Mouse (Mus musculus): ENCODE measurements around the gene Tbc1d22a. TPM values are rescaled to one million over a fixed set of nuclear protein-coding genes. Genes with fewer than 3 reads are reported as not detected.

The Tbc1d22a gene
- total RNA-seq, 1 experiment from 2014 or later = 15.7 TPM

DNA sequence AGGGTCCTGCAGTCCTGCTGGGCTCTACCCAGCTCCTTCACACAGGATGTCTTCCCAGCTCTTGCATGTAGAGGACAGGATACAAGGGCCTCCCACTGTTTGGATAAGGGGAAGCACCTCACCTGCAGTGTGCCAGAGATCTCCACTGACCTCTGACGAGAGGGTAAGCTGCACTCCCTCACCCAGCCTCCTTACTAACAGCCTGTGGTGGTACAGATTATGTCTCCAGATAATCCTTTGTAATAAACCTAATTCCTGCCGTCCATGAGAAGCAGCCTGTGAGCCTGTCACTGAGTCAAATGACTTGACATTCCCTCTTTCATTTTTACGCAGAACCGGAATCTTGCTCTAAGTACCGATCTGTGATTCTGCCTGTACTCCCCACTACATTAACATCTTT, 260.7 kb downstream of the Tbc1d22a start:
- ATAC-seq (replicated peaks; ENCODE audit: low read depth, poor library complexity, severe bottlenecking) = no peak

DNA sequence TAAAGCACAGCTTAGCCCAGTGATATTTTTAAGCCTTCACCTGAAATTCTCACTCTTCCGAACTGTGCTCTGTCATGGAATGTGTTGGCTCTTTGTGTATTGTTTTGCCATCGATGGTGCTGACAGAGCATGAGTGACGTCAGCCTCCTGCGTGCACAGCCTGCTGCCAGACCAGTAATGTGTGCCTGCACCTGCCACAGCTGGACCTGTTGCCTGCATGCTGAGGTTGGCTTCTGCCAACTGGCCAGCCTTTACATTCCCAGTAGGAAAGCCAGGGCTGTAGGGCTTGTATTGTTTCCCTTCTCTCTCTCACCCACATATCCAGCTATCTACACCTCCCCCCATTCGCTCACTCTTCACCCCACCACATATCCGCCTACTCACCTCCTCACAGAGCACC, 262.2 kb downstream of the Tbc1d22a start:
- ATAC-seq (replicated peaks; ENCODE audit: low read depth, poor library complexity, severe bottlenecking) = no peak

DNA sequence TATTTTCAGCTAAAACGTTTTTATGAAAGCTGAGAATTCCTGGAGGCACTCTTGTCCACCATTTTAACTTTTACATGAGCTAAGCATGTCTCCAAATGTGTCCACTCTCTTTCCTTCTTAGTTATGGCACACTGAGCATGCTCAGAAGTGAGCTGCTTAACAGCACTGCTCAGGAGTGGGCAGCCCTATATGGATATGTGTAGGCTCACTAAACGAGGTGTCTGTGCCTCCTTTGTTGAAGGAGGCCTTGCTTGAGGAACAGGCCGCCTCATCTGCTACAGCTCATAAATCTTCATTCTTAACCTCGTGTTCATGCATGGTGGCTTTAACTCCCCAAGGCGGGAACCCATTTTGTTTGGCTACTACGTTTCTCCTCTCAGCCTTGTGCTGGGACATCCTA, 262.8 kb downstream of the Tbc1d22a start:
- no peak for ATAC-seq (replicated peaks; ENCODE audit: low read depth, poor library complexity, severe bottlenecking)

DNA sequence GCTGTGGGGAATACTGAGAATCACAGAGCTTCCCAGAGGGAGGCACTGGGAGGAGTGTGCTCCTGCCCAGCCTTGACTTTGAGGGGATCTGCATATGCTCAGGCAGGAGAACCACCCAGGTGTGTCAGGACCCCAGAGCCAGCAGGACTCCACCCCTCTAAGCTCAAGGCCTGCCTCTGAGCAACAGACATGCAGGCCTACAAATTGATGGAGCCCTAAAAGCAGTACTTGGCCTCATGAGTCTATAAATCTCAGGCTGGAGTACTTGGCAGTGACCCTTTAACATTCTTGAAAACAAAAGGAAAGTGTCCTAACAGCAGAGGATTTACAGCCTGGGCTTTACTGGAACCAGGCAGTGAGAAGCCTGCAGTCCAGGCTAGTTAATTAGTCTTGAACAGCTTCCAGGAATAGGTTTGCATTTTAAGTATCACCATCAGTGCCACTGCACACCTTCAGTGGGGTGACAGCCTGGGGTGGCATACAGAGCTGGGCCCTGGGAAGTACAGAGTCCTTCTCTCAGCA, 263.3 kb downstream of the Tbc1d22a start:
- no peak for ATAC-seq (replicated peaks; ENCODE audit: low read depth, poor library complexity, severe bottlenecking)

DNA sequence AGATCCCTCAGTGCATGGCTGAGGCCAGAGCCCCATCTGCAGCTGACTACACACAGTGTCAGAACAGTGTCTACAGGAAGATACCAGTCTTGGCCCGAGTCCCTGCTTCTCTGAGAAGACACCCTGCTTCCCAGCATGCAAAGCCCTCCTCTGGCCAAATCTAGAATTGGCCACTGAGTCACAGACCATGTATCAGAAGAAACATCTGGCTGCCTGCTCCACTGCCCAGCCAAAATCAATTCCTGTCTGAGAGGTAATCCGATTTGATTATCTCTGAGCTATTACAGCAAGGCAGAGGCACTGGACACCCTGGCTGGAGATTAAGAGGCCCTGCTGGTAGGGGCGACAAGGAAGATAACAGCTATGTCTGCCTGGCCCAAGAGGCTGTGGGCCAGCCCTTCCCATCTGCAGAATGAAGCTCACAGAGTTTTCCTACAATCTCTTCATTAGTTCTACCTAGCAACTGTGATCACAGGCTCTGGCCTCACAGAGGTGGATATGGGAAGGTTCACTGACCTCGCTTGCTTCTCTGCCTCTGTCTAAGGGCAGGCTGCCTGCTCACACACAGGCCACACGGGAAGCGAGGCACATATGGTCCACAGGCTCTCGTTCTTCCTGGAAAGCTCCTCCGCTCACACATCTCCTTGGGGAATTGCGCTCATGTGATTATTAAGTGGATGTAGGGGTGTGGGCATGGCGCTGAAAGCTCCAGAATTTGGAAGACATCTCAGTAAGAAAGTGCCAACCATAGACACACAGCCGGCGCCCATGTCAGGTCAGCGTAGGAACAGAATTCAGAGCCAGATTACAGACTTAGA, 264.6 kb downstream of the Tbc1d22a start:
- ATAC-seq (replicated peaks; ENCODE audit: low read depth, poor library complexity, severe bottlenecking) = no peak

DNA sequence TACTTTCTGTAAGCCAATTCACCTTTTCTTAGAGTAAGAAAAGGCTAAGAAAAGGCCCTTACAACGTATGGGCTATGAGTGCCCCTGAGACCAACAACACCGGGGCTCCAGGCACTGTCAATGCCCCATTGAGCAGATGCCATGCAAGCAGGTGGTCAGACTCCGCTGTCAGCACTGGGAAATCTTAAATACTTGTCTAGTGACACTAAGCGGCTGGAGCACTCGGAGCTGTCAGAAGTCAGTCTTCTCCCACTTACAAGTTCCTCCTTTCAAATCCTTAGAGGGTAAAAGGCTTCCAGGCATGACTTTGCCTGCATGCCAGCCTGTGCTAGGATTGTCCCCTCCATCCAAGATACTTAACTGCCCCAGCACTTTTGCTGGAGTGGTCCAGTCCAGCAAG, 268.1 kb downstream of the Tbc1d22a start:
- ATAC-seq (replicated peaks; ENCODE audit: low read depth, poor library complexity, severe bottlenecking) = no peak

DNA sequence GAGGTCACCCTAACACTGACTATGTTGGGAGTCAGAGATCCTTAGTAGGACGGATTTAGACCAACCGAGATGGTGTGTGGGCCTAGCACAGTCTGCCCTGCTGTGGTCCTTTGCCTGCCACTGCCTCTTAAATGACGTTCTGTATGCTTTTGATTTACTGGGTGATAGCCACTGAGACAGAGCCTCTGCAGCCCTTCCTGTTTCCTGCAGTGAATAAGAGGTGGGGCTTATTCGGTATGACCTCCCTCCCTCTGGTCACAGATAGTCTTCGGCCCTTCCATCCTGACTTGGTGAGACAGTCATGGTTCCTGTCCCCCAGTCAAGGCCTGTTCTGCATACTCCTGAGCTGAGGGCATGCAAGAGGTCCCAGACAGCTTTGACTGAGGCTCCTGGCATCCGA, 271.6 kb downstream of the Tbc1d22a start:
- peak; percentile 60 for ATAC-seq (replicated peaks; ENCODE audit: low read depth, poor library complexity, severe bottlenecking)

DNA sequence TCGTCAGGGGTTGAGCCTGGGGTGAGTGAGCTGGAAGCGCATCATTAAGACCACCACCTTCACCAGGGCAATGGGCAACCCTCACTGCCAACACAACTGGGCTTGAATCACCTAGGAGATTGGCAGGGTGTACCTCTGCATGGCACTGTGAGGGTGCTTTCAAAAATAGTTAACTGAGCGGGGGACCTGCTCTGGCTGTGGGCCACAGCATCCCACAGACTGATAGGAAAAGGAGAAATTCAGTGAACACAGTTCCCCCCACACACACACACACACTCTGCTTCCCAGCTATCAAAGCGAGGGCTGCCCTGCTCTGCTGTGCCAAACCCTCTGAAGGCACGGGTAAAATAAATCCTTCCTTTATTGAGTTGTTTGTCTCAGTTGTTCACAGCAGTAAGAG, 273.1 kb downstream of the Tbc1d22a start:
- ATAC-seq (replicated peaks; ENCODE audit: low read depth, poor library complexity, severe bottlenecking) = no peak

DNA sequence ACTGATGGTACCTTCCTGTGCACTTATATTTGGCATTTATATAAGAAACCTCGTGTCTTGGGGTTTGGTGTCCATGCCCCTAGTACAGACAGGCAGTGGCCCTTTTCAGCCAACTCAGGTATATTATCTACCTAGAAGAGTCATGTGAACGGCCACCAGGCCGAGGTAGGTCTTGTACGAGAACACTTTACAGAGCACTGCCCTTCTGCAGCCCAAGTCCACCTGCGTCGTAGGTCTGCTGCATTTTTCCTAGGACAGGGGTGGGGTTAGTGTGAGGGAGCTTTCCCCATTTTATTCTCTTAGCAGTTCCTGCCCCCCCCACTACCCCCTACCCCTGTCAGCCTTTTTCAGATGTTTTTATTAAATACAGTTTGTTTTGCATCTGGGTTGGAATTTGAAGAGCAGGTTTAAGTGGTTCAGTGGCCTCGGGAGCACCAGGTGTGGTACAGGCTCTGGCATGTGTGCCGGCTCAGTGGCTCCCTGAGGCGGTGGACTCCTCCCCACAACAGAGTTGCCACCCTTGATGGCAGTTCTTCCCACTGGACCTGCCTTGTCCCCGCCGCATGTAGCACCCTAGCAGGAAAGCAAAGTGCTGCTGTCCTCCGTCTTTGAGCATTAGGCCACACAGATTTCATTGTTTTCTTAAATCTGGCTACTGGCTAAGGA, 277.3 kb downstream of the Tbc1d22a start:
- ATAC-seq (replicated peaks; ENCODE audit: low read depth, poor library complexity, severe bottlenecking) = no peak

DNA sequence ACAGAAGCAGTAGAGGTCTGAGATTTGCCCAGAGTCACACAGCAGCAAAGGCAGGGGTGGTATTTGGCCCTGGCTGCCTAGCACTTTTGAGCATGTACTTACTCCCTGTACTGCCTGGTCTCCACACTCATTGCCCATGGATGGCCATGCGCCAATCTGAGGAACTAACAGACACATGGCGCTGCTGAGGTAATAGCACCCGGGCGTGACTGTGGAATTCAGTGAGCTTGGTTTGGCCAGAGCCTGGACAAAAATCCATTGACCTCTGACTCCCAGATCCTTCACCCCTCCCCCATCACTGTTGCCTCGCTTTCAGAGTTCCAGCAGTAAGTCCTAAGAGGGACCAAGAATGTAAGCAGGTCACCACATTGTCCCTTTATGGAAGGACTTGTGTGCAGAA, 278.4 kb downstream of the Tbc1d22a start:
- no peak for ATAC-seq (replicated peaks; ENCODE audit: low read depth, poor library complexity, severe bottlenecking)

DNA sequence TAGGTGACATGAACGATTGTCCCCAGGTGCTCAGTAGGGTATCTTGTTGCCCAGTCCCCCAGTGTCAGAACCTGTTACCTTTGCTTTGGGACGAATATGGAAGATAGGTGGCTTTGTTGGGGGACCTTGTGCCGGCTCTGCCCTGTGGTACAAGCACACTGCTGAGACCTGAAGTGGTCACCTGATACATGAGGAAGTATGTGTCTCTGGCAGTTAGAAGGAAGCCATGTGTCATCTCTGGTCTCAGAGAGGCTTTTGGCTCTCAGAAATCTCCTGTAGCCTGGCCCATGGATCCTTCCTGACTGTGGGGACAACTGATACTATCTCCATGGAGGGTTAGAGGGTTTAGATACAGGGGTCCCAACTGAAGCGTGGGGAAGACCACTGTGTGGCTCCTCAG, 281.9 kb downstream of the Tbc1d22a start:
- 0 out of 2 replicates have a peak, but pooled peaks have one; percentile 66 for ATAC-seq (replicated peaks; ENCODE audit: low read depth, poor library complexity, severe bottlenecking)

DNA sequence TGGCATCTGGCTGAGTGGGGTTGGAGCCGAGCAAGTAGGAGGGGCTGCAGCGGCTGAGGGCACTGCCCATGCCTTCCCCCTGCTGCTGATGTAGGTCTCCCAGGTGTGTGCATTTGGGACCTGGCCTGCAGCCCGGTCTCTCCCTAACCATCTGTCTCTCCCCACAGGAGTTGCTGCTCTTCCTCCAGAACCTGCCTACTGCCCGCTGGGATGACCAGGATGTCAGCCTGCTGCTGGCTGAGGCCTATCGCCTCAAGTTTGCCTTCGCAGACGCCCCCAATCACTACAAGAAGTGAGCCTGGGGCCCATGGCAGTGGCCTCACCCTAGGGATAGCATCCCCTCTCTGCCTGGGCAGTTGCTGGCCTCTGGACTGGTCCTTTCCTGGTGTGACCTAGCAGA, 282.4 kb downstream of the Tbc1d22a start:
- no peak for ATAC-seq (replicated peaks; ENCODE audit: low read depth, poor library complexity, severe bottlenecking)

DNA sequence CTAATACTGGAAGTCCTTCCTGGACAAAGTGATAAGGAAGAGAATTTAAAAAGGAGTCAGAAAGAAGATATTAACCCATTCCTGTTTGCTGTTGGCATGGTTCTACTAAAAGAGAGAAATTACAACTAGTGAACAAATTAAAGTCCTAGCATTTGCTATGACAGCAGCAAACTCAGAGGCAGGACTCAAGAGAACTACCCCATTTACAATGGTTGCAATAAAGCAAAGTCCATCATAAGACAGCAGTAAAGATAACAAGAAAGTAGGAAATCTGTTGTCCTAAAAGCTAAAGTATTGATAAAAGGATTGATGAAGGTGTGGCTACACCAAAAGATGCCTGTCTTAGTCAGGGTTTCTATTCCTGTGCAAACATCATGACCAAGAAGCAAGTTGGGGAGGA, 286.3 kb downstream of the Tbc1d22a start:
- ATAC-seq (replicated peaks; ENCODE audit: low read depth, poor library complexity, severe bottlenecking) = no peak

DNA sequence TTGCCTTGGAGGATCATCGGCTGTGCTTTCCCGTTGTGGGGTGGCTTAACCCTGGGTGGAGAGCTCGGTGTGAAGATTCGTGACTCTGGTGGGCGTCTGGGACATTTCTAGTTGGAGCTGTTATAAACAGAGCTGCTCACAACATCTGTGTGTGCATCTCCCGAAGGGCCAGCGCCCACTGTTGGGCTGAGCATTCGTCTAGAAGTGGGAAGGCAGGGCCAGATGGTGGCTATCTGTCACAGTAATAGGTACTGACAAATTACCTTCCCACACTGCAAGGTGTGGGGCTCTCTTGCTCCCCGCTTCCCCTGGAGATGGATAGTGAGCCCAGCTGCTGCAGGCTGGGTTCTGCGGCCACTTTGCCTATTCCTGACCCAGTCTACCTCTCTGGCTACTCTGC, 289.2 kb downstream of the Tbc1d22a start:
- ATAC-seq (replicated peaks; ENCODE audit: low read depth, poor library complexity, severe bottlenecking) = no peak

DNA sequence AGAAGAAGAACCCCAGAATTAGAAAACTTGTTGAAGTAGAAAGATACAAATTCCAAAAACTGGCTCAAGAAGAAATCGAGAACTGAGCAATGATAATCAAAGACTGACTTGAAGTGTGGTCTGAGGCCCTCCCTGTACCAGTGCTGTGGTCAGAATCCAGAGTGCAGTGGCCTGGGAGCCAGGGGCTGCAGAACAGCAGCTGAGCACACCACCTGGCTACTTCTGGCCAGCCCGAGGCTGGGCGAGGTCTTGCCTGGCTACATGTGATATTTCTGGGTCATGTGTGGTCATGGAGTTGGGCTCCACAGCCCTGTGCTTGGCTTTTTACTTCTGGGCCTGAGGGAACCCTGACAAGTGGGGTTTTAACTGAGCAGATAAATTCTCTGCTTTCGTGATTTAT, 292.4 kb downstream of the Tbc1d22a start:
- ATAC-seq (replicated peaks; ENCODE audit: low read depth, poor library complexity, severe bottlenecking) = no peak

DNA sequence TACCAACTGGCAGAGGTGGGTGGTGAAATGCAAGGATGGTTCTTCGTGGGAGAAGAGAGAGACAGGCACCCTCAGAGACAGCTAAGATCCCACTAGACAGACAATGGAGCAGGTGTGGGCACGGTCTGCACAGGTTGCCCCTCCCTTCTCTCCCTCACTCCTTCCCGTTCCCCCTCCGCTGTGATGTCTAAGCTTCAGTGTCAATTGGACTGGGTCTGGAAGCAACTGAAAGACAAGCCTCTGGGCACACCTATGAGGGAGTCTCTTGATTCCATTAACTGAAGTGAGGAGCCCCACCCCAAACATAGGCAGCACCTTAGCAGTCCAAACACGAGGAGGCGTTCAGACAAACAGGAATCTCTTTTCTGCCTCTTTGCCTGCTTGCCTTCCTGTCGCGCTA, 293.3 kb downstream of the Tbc1d22a start:
- no peak for ATAC-seq (replicated peaks; ENCODE audit: low read depth, poor library complexity, severe bottlenecking)

DNA sequence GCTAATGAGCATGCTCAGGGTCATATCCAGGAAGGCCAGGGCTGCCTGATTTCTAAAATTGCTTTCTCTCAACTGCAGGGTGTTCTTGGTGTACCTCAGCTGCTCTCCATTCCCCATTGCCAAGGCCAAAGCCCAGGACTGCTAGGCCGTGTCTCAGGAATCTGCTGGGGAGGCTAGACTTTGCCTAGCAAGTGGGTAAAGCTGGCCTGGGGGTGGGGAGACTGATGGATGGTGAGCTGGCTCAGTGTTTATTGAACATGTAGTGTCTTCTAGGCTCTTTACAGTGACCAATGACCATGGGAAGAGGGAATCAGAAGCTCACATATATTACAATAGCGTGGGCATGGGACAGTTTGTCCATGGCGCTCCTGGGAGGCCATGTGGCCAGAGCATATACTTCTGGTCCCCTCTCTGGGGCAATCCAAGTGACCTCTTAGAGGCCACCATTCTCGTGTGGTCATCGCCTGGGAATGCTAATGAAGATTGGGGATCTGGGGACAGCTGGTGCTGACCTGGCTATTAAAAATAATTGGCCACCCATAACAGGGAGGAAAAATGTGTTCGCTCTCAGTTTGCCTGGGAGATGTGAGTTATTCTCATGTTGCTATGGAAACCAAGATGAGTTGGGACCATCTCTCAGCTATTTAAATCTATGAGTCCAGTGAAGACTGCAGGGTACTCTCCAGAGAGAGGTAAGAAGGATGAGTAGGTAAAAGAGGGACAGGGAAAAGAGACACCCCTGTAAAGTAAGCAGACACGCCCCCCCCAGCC, 294.3 kb downstream of the Tbc1d22a start:
- ATAC-seq (replicated peaks; ENCODE audit: low read depth, poor library complexity, severe bottlenecking) = no peak

DNA sequence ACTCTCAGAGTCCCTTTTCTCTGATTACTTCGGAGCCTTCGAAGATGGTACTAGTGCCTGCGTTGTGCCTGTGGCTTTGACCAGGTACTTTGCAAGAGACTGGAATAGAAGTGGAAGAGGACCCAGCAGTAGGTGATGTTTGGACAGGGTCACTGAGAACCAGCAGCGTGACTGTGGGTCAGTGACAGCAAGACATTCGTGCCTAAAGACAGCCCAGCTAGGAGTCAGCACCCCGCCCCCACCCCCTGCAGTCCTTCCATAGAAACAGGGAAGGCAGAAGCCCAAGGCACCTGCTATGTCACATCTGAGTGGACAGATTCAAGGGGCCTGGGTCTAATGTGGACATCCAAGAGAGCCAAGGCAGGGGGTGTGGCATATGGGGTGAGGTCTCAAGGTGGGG, 295.3 kb downstream of the Tbc1d22a start:
- no peak for ATAC-seq (replicated peaks; ENCODE audit: low read depth, poor library complexity, severe bottlenecking)

DNA sequence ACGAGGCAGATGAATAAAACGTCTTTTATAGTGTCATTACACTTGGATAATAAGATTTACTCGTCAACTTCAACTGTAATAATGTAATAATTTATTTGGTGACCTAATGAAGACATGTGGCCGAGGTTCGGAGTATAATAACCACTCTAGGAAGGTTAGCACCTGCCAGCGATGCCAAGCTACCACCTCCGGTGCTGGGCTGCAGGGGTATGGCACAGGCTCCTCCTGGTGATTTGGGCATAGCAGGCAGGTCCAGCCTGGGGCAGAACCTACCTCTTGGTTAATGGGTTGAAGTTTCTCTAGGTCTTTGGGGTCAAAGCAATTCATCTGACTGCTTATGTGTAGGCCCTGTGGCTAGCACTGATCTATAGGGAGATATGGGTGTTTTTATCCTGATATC, 296.9 kb downstream of the Tbc1d22a start:
- no peak for ATAC-seq (replicated peaks; ENCODE audit: low read depth, poor library complexity, severe bottlenecking)

DNA sequence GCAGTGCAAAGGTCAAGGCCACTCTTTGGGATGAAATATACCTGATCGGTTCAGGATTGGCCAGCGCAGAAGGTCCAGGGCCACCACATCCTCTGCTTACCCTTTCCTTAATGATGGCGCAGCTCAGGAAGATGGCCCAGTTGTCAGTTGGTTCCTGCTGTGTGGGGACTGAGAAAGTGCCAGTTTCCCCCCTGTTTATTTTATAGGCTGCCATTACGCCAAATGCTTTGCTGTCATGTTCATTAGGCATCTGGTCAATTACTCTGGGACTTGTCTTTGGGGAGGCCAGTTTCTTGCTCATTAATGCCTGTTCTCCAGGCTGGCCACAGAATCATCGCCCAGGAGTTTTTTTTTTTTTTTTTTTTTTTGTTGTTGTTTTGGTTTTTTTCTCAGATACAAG, 299.1 kb downstream of the Tbc1d22a start:
- ATAC-seq (replicated peaks; ENCODE audit: low read depth, poor library complexity, severe bottlenecking) = no peak

DNA sequence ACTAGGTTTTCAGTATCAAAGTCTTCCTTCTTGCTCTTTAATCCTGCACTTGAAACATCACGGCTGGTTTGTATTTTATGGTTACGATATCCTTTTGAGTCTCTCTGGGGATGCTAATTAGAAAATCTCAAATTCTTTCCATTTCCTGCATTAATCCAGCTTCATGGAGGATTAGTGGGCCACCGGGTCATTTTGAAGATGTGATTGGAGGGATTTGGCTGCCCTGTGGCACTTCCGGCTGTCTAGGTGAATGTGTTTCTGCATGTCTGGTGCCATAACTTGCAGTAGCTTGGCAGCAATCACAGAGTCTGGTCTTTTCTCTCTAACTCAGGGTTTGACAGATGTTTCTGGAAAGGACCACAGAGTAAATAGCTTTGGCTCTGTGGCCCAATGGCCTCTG, 305.9 kb downstream of the Tbc1d22a start:
- no peak for ATAC-seq (replicated peaks; ENCODE audit: low read depth, poor library complexity, severe bottlenecking)
